Mouse (Mus musculus) neutrophil, adult 83 days (primary cell): Measurements from ENCODE around the gene Zzef1. TPM values are rescaled to one million over a fixed set of nuclear protein-coding genes. Genes with fewer than 3 reads are reported as not detected.

Source experiments
- total RNA-seq, 2 experiments: library from RNA; stranded (reverse); gene quantifications; one replicate each; pipeline ENCODE4 v1.2.4; 2023

Zzef1 gene
- 10 to 100 TPM; 64.4 to 66.5 TPM for total RNA-seq

GRCm38 (mm10) chr11:72795455-72796295 is at the start of gene Zzef1, which contains the start of gene Cyb5d2:
TSS of gene Zzef1 (plus strand) at chr11:72796226.
TSS of gene Cyb5d2 (minus strand) at chr11:72796142.

GRCm38 (mm10) chr11:72961072-72961980 is 165.3 kb downstream of the Zzef1 start, which contains the start of gene Atp2a3:
TSS of gene Atp2a3 (plus strand) at chr11:72961169.

Other genes starting within 250 kb of the Zzef1 start
- gene Spns3, start 245.7 kb upstream of the Zzef1 start, total RNA-seq, result 10 to 100 TPM in 1 of 2 experiments, 1 to 10 TPM in 1; 9.6 to 10.8 TPM
- gene Ube2g1, start 188.9 kb upstream of the Zzef1 start, total RNA-seq, result 10 to 100 TPM; 18.0 to 22.5 TPM
- gene Ankfy1, start 106.2 kb upstream of the Zzef1 start, total RNA-seq, result 10 to 100 TPM; 65.0 to 77.2 TPM
- gene Cyb5d2, start 84 bp upstream of the Zzef1 start, total RNA-seq, result 1 to 10 TPM; 5.3 to 5.9 TPM
- gene Atp2a3, start 164.9 kb downstream of the Zzef1 start, total RNA-seq, result 100 to 1,000 TPM; 277 to 294 TPM
- 10 to 100 TPM; 10.9 to 12.9 TPM for gene P2rx1, start 202.9 kb downstream of the Zzef1 start, total RNA-seq
- gene Camkk1, start 222.8 kb downstream of the Zzef1 start, total RNA-seq, result 1 to 10 TPM; 4.7 to 5.5 TPM